Mouse (Mus musculus) v-Abl transformed pro-B cells (cell line): Measurements from ENCODE around the gene Gm44511.

ENCODE experiments used
- in situ Hi-C, 2 experiments: fragments of 400-800 bp; cut with MboI; formaldehyde crosslinking; loops; one replicate each; pipeline ENCODE4 v1.15.1; 2025; ENCODE audit not compliant: unreplicated experiment in 2 of 2

Gm44511 gene

GRCm38 (mm10) chr6:128733908-128734679 lies 92.0 kb downstream of the Gm44511 start:
- in situ Hi-C loops, result loop anchor here in 1 of 2 experiments (5.0 kb wide), 1 partner anchor 92 kb away; no protein-coding TSS in a partner anchor

- in situ Hi-C loops, result loop anchor here in 1 of 2 experiments (5.0 kb wide), 1 partner anchor 90 kb away; no protein-coding TSS in a partner anchor
Observed at GRCm38 (mm10) chr6:128732032-128732431, 94.1 kb downstream of the Gm44511 start.
